Mouse (Mus musculus): ENCODE results near the gene Ube2e1. TPM values are rescaled to one million over a fixed set of nuclear protein-coding genes. Genes with fewer than 3 reads are reported as not detected.

Ube2e1 gene
- polyA plus RNA-seq, 1 experiment, result 37.0 TPM

DNA sequence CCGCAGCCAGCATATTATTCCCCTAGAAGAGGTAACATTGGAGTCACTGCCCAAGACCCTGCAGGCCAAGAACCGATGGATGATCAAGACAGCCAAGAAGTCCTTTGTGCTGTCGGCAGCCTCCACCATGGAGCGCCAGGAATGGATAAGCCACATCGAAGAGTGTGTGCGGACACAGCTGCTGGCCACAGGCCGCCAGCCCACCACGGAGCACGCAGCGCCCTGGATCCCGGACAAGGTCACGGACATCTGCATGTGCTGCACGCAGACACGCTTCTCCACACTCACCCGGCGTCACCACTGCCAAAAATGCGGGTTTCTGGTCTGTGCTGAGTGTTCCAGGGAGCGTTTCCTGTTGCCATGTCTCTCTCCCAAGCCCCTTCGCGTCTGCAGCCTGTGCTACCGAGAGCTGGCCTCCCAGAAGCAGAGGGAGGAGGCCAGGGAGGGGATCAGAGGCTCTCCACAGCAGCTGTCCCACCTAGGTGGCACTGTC lies 89.0 kb downstream of the Ube2e1 start:
- Histone ChIP-seq H3K36me3 (ENCODE audit: control insufficient read depth, insufficient read depth) (no peaks in the 10 kb centered on the region), H3K4me3 (ENCODE audit: insufficient read depth, poor library complexity, severe bottlenecking) (no peak overlapping the region), H3ac (ENCODE audit: control insufficient read depth, insufficient read length, low read depth) (no peak overlapping the region), H3K27me3 (ENCODE audit: control insufficient read depth, insufficient read depth, insufficient read length) (no peaks in the 10 kb centered on the region), H3K79me2 (ENCODE audit: control insufficient read depth, insufficient read depth) (peaks cover 5% of the 10 kb centered on the region), H3K79me3 (ENCODE audit: low read depth) (peaks cover 3% of the 10 kb centered on the region)
- TF ChIP-seq FOSL1 (IDR thresholded peaks at IDR 0.05; ENCODE audit: insufficient read depth, low read length, poor library complexity, severe bottlenecking), result no peak
- TF ChIP-seq MAX (IDR thresholded peaks at IDR 0.05), result no peak
- no peak for TF ChIP-seq MYOD1 (IDR thresholded peaks at IDR 0.05; ENCODE audit: control insufficient read depth, insufficient read length, low read depth)
- no peak for TF ChIP-seq MYOG (IDR thresholded peaks at IDR 0.05; ENCODE audit: control insufficient read depth, extremely low read depth, insufficient read length)
- no peak for TF ChIP-seq CEBPB (IDR thresholded peaks at IDR 0.05; ENCODE audit: low read depth)
- TF ChIP-seq USF1 (IDR thresholded peaks at IDR 0.05; ENCODE audit: low read depth), result no peak

DNA sequence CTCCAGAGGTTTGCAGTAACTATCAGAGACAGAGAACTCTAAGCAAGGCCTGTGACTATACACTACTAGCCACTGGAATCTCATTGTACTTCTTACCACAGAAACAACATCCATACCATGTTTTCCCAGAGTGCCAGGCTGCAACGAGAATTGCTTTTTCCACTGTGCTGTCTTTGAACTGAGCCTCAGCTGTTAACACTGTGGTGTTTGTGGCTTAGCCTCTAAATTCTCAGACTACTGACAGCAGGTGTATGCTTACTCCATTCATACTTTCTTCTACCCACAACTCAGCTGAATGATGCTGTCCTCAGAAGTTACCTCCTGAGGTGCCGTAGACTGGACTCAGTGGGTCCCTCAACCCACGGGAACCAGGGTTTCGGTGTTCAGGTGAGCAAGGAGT lies 89.9 kb downstream of the Ube2e1 start:
- no peaks in the 10 kb centered on the region for H3K36me3 ChIP-seq (ENCODE audit: control insufficient read depth, insufficient read depth)
- no peak overlapping the region for H3K4me3 ChIP-seq (ENCODE audit: insufficient read depth, poor library complexity, severe bottlenecking)
- TF ChIP-seq CTCF (IDR thresholded peaks at IDR 0.05; ENCODE audit: control insufficient read depth, insufficient read depth, insufficient read length), result no peak
- no peak for TF ChIP-seq MYOG (IDR thresholded peaks at IDR 0.05; ENCODE audit: control insufficient read depth, extremely low read depth, insufficient read length)
- no peak for TF ChIP-seq CEBPB (IDR thresholded peaks at IDR 0.05; ENCODE audit: low read depth)
- no peak for TF ChIP-seq FOSL1 (IDR thresholded peaks at IDR 0.05; ENCODE audit: insufficient read depth, low read length, poor library complexity, severe bottlenecking)
- no peak for TF ChIP-seq MAX (IDR thresholded peaks at IDR 0.05)
- TF ChIP-seq USF1 (IDR thresholded peaks at IDR 0.05; ENCODE audit: low read depth), result no peak
- TF ChIP-seq MYOD1 (IDR thresholded peaks at IDR 0.05; ENCODE audit: control insufficient read depth, insufficient read length, low read depth), result no peak
- H3K27me3 ChIP-seq (ENCODE audit: control insufficient read depth, insufficient read depth, insufficient read length), result no peaks in the 10 kb centered on the region
- H3ac ChIP-seq (ENCODE audit: control insufficient read depth, insufficient read length, low read depth), result no peak overlapping the region
- H3K79me2 ChIP-seq (ENCODE audit: control insufficient read depth, insufficient read depth), result peaks cover 14% of the 10 kb centered on the region
- H3K79me3 ChIP-seq (ENCODE audit: low read depth), result peaks cover 10% of the 10 kb centered on the region

DNA sequence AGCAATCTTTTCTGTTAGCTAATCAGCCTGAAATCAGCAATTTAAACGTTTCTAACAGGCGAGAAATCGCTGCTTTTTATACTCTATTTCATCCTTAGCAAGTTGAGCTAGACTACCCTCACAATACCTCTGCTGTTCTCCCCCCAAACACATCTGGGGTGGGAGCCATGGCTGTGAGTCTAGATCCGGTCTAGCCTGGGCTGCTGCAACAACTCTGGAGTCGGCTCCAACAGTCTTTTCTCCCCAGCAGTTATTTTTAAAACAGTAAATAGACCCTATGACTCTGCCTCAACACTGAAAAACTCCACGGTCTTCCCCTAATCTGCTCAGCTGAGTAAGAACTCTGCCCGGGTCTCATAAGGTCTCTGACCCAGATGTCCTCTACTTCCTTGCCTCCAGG lies 91.5 kb downstream of the Ube2e1 start:
- H3K79me2 ChIP-seq (ENCODE audit: control insufficient read depth, insufficient read depth), result peaks cover 30% of the 10 kb centered on the region
- H3K79me3 ChIP-seq (ENCODE audit: low read depth), result peaks cover 24% of the 10 kb centered on the region
- H3K27me3 ChIP-seq (ENCODE audit: control insufficient read depth, insufficient read depth, insufficient read length), result no peaks in the 10 kb centered on the region
- no peak overlapping the region for H3K4me3 ChIP-seq (ENCODE audit: insufficient read depth, poor library complexity, severe bottlenecking)
- no peaks in the 10 kb centered on the region for H3K36me3 ChIP-seq (ENCODE audit: control insufficient read depth, insufficient read depth)
- TF ChIP-seq CEBPB (IDR thresholded peaks at IDR 0.05; ENCODE audit: low read depth), result no peak
- TF ChIP-seq FOSL1 (IDR thresholded peaks at IDR 0.05; ENCODE audit: insufficient read depth, low read length, poor library complexity, severe bottlenecking), result no peak
- no peak overlapping the region for H3ac ChIP-seq (ENCODE audit: control insufficient read depth, insufficient read length, low read depth)

- Histone ChIP-seq H3K79me3 (ENCODE audit: low read depth) (peaks cover 32% of the 10 kb centered on the region), H3ac (ENCODE audit: control insufficient read depth, insufficient read length, low read depth) (peak within 1 kb of the TSS; percentile 85), H3K27me3 (ENCODE audit: control insufficient read depth, insufficient read depth, insufficient read length) (no peaks in the 10 kb centered on the region), H3K4me3 (ENCODE audit: insufficient read depth, poor library complexity, severe bottlenecking) (peak within 1 kb of the TSS; percentile 84), H3K36me3 (ENCODE audit: control insufficient read depth, insufficient read depth) (no peaks in the 10 kb centered on the region), H3K79me2 (ENCODE audit: control insufficient read depth, insufficient read depth) (peaks cover 41% of the 10 kb centered on the region)
- TF ChIP-seq CTCF (IDR thresholded peaks at IDR 0.05; ENCODE audit: control insufficient read depth, insufficient read depth, insufficient read length), result no peak
- TF ChIP-seq MYOG (IDR thresholded peaks at IDR 0.05; ENCODE audit: control insufficient read depth, extremely low read depth, insufficient read length), result no peak
- no peak for TF ChIP-seq MAX (IDR thresholded peaks at IDR 0.05)
- no peak for TF ChIP-seq MYOD1 (IDR thresholded peaks at IDR 0.05; ENCODE audit: control insufficient read depth, insufficient read length, low read depth)
- no peak for TF ChIP-seq CEBPB (IDR thresholded peaks at IDR 0.05; ENCODE audit: low read depth)
- no peak for TF ChIP-seq USF1 (IDR thresholded peaks at IDR 0.05; ENCODE audit: low read depth)
- TF ChIP-seq FOSL1 (IDR thresholded peaks at IDR 0.05; ENCODE audit: insufficient read depth, low read length, poor library complexity, severe bottlenecking), result no peak
Measured at GRCm38 (mm10) chr14:18238750-18239731, 92.6 kb downstream of the Ube2e1 start, which contains the start of gene Nr1d2. TSS of gene Nr1d2 (minus strand) at chr14:18239127.

GRCm38 (mm10) chr14:18238131-18238749 lies 93.4 kb downstream of the Ube2e1 start:
- peak overlapping the region; percentile 84 for H3K4me3 ChIP-seq (ENCODE audit: insufficient read depth, poor library complexity, severe bottlenecking)
- TF ChIP-seq MAX (IDR thresholded peaks at IDR 0.05), result peak; percentile 27
- TF ChIP-seq CEBPB (IDR thresholded peaks at IDR 0.05; ENCODE audit: low read depth), result no peak
- no peaks in the 10 kb centered on the region for H3K36me3 ChIP-seq (ENCODE audit: control insufficient read depth, insufficient read depth)

More at GRCm38 (mm10) chr14:18238131-18238749, 93.4 kb downstream of the Ube2e1 start:
- no peaks in the 10 kb centered on the region for H3K27me3 ChIP-seq (ENCODE audit: control insufficient read depth, insufficient read depth, insufficient read length)
- peaks cover 49% of the 10 kb centered on the region for H3K79me2 ChIP-seq (ENCODE audit: control insufficient read depth, insufficient read depth)
- H3K79me3 ChIP-seq (ENCODE audit: low read depth), result peaks cover 39% of the 10 kb centered on the region
- H3ac ChIP-seq (ENCODE audit: control insufficient read depth, insufficient read length, low read depth), result peak overlapping the region; percentile 85

All from C2C12 (cell line).